Mouse (Mus musculus): ENCODE measurements around the gene Prodh2.

DNA sequence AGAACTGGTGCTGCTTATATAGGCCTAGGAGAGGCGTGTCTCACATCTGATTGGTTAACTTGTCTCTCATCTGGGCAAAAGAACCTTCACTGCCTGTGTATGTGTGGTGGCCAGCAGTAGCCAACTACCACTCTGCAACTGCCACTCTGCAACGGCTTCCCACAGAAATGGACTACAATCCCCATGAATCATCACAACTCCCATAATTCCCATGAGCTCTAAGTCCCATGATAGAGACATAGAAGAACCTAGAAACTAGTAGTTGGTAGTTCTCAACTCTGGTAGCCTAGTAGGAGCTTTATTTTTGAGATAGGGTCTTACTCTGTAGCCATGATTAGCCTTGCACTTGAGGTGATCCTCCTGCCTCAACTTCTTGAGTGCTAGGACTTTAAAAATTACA lies 56.5 kb downstream of the Prodh2 start:
- TF ChIP-seq CTCF (IDR thresholded peaks at IDR 0.05) (no peak), EP300 (IDR thresholded peaks at IDR 0.05) (no peak)
